Mouse (Mus musculus): ENCODE measurements around the gene Bcl7a. TPM values are rescaled to one million over a fixed set of nuclear protein-coding genes. Genes with fewer than 3 reads are reported as not detected.

Bcl7a gene
- polyA plus RNA-seq, 1 experiment from 2014 or later, result 70.9 TPM

GRCm38 (mm10) chr5:123390536-123391441 is 47.2 kb downstream of the Bcl7a start:
- H3K36me3 ChIP-seq, result no peaks in the 10 kb centered on the region
- no peaks in the 10 kb centered on the region for H3K9me3 ChIP-seq
- 4% methylated on average over 17 of the region's 17 CpGs for WGBS
- H3K9ac ChIP-seq, result peak overlapping the region; percentile 33; the same call in 1 of the 2 replicates
- peaks cover 24% of the 10 kb centered on the region for H3K4me1 ChIP-seq
- H3K27ac ChIP-seq, result no peak overlapping the region
- peak overlapping the region; percentile 66 for H3K4me2 ChIP-seq (replicated peaks)
- no peak for ATAC-seq (ENCODE audit: low FRiP score, low read depth)
- H3K4me3 ChIP-seq, result peak overlapping the region; percentile 29
- no peaks in the 10 kb centered on the region for H3K27me3 ChIP-seq (replicated peaks)

GRCm38 (mm10) chr5:123391442-123391809 is 47.8 kb downstream of the Bcl7a start:
- H3K9ac ChIP-seq, result peak overlapping the region; percentile 33; the same call in 1 of the 2 replicates
- H3K4me1 ChIP-seq, result peaks cover 31% of the 10 kb centered on the region

GRCm38 (mm10) chr5:123393786-123394302 is 50.2 kb downstream of the Bcl7a start:
- H3K4me3 ChIP-seq, result peak overlapping the region; percentile 70
- peak overlapping the region; percentile 69 for H3K4me2 ChIP-seq (replicated peaks)
- no peaks in the 10 kb centered on the region for H3K9me3 ChIP-seq
- peaks cover 44% of the 10 kb centered on the region for H3K4me1 ChIP-seq
- H3K27me3 ChIP-seq (replicated peaks), result no peaks in the 10 kb centered on the region
- no peaks in the 10 kb centered on the region for H3K36me3 ChIP-seq
- peak overlapping the region; percentile 61; the same call in 1 of the 2 replicates for H3K9ac ChIP-seq
- no peak for ATAC-seq (ENCODE audit: low FRiP score, low read depth)
- WGBS, result 27% methylated on average over 5 of the region's 5 CpGs
- H3K27ac ChIP-seq, result no peak overlapping the region

More at GRCm38 (mm10) chr5:123391442-123391809, 47.8 kb downstream of the Bcl7a start:
- WGBS, result 4% methylated on average over 5 of the region's 5 CpGs
- H3K27ac ChIP-seq, result no peak overlapping the region
- H3K27me3 ChIP-seq (replicated peaks), result no peaks in the 10 kb centered on the region
- peak overlapping the region; percentile 29 for H3K4me3 ChIP-seq
- H3K36me3 ChIP-seq, result no peaks in the 10 kb centered on the region
- no peaks in the 10 kb centered on the region for H3K9me3 ChIP-seq
- no peak for ATAC-seq (ENCODE audit: low FRiP score, low read depth)
- peak overlapping the region; percentile 66 for H3K4me2 ChIP-seq (replicated peaks)

- under 1% methylated on average over 49 of the region's 50 CpGs for WGBS
- Histone ChIP-seq H3K4me3 (peak within 1 kb of the TSS; percentile 70), H3K27ac (peak within 1 kb of the TSS; percentile 59; the same call in 1 of the 2 replicates), H3K27me3 (replicated peaks) (no peaks in the 10 kb centered on the region), H3K36me3 (no peaks in the 10 kb centered on the region), H3K9ac (peak within 1 kb of the TSS; percentile 83), H3K4me2 (replicated peaks) (peak within 1 kb of the TSS; percentile 69), H3K9me3 (no peaks in the 10 kb centered on the region), H3K4me1 (peaks cover 44% of the 10 kb centered on the region)
- ATAC-seq (ENCODE audit: low FRiP score, low read depth), result peak; percentile 86
Observed at GRCm38 (mm10) chr5:123394303-123394956, 50.8 kb downstream of the Bcl7a start, which contains the start of gene Mlxip. Gene Mlxip (plus strand): TSS chr5:123394798.

- Histone ChIP-seq H3K4me1 (peaks cover 39% of the 10 kb centered on the region), H3K36me3 (no peaks in the 10 kb centered on the region), H3K9me3 (no peaks in the 10 kb centered on the region), H3K9ac (peak overlapping the region; percentile 83), H3K27me3 (replicated peaks) (no peaks in the 10 kb centered on the region), H3K4me2 (replicated peaks) (peak overlapping the region; percentile 69), H3K4me3 (peak overlapping the region; percentile 70), H3K27ac (peak overlapping the region; percentile 15; the same call in 1 of the 2 replicates)
- peak; percentile 49; the same call in 1 of the 2 replicates for ATAC-seq (ENCODE audit: low FRiP score, low read depth)
- WGBS, result under 1% methylated on average over 65 of the region's 65 CpGs
Observed at GRCm38 (mm10) chr5:123394957-123395881, 51.6 kb downstream of the Bcl7a start.

- H3K4me2 ChIP-seq (replicated peaks), result peak overlapping the region; percentile 69
- H3K27me3 ChIP-seq (replicated peaks), result no peaks in the 10 kb centered on the region
- no peak for ATAC-seq (ENCODE audit: low FRiP score, low read depth)
- peaks cover 31% of the 10 kb centered on the region for H3K4me1 ChIP-seq
- no peak overlapping the region for H3K27ac ChIP-seq
- no peaks in the 10 kb centered on the region for H3K9me3 ChIP-seq
- 0 out of 2 replicates have a peak overlapping the region, but pooled peaks have one; percentile 70 for H3K4me3 ChIP-seq
- 0 out of 2 replicates have a peak overlapping the region, but pooled peaks have one; percentile 18 for H3K9ac ChIP-seq
- WGBS, result 78% methylated on average over 8 of the region's 8 CpGs
- H3K36me3 ChIP-seq, result no peaks in the 10 kb centered on the region
Observed at GRCm38 (mm10) chr5:123396901-123397464, 53.3 kb downstream of the Bcl7a start.

- Histone ChIP-seq H3K4me2 (replicated peaks) (peak overlapping the region; percentile 69), H3K9me3 (no peaks in the 10 kb centered on the region), H3K4me1 (peaks cover 31% of the 10 kb centered on the region), H3K9ac (no peak overlapping the region), H3K27me3 (replicated peaks) (no peaks in the 10 kb centered on the region), H3K27ac (no peak overlapping the region), H3K4me3 (no peak overlapping the region), H3K36me3 (no peaks in the 10 kb centered on the region)
- WGBS, result 86% methylated on average over 11 of the region's 11 CpGs
- ATAC-seq (ENCODE audit: low FRiP score, low read depth), result no peak
Observed at GRCm38 (mm10) chr5:123397786-123398185, 54.2 kb downstream of the Bcl7a start.

GRCm38 (mm10) chr5:123398856-123399498 is 55.3 kb downstream of the Bcl7a start:
- Histone ChIP-seq H3K4me3 (no peak overlapping the region), H3K36me3 (no peaks in the 10 kb centered on the region), H3K27ac (no peak overlapping the region), H3K9ac (no peak overlapping the region), H3K4me2 (replicated peaks) (no peak overlapping the region), H3K9me3 (no peaks in the 10 kb centered on the region), H3K4me1 (peaks cover 28% of the 10 kb centered on the region), H3K27me3 (replicated peaks) (no peaks in the 10 kb centered on the region)
- WGBS, result 92% methylated on average over 4 of the region's 4 CpGs
- no peak for ATAC-seq (ENCODE audit: low FRiP score, low read depth)

GRCm38 (mm10) chr5:123404480-123404879 is 60.8 kb downstream of the Bcl7a start:
- Histone ChIP-seq H3K27me3 (replicated peaks) (no peaks in the 10 kb centered on the region), H3K9ac (no peak overlapping the region)
- no peak for ATAC-seq (ENCODE audit: low FRiP score, low read depth)

GRCm38 (mm10) chr5:123406952-123407351 is 63.3 kb downstream of the Bcl7a start:
- Histone ChIP-seq H3K9me3 (no peaks in the 10 kb centered on the region), H3K4me1 (no peaks in the 10 kb centered on the region), H3K27me3 (replicated peaks) (no peaks in the 10 kb centered on the region), H3K4me3 (no peak overlapping the region), H3K36me3 (peaks cover 6% of the 10 kb centered on the region; the same call in 1 of the 2 replicates), H3K9ac (no peak overlapping the region), H3K27ac (no peak overlapping the region), H3K4me2 (replicated peaks) (no peak overlapping the region)
- no peak for ATAC-seq (ENCODE audit: low FRiP score, low read depth)
- WGBS, result 59% methylated on average over 2 of the region's 2 CpGs

More at GRCm38 (mm10) chr5:123404480-123404879, 60.8 kb downstream of the Bcl7a start:
- no peaks in the 10 kb centered on the region for H3K36me3 ChIP-seq
- no peak overlapping the region for H3K4me2 ChIP-seq (replicated peaks)
- no peak overlapping the region for H3K4me3 ChIP-seq
- no peak overlapping the region for H3K27ac ChIP-seq
- no peaks in the 10 kb centered on the region for H3K4me1 ChIP-seq
- WGBS, result 91% methylated on average over 3 of the region's 3 CpGs
- H3K9me3 ChIP-seq, result no peaks in the 10 kb centered on the region
